Mouse (Mus musculus) lung, postnatal 4 days (tissue): ENCODE measurements around the gene Gbx1.
A peak's percentile ranks its signal among the peaks of the same experiment; 100 is the strongest.

Source experiments
- DNase-seq, 2 experiments: peaks; one replicate each; pipeline ENCODE4 v3.0.0; 2021

Gbx1 gene

DNA sequence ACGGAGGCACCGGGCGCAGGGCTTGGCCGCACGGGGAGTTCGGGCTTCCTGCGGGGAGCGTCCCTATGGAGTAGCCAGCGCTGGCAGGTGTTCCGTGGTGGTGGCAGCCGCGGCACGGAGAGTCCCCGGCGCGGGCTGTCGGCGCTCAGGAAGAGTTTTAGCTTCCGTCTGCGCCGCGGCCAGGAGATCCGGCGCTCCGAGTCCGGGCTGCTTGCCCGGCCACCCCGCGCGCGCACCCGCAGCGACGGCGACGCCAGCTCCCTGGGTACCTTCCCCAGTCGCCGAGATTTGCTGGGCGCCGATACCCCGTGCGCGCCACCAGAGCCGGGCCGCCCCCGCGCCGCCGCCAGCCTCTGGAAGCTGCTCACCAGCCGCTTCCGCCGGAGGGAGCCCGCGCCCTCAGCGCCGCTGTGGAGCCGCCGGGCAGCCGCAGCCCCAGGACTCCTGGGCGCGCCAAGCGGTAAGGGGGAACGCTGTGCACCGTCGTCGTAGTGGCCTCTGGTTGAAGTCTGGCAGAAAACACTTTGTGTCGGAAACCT is 52.2 kb downstream of the Gbx1 start:
- DNase-seq: peak; percentile 65 to 72

DNA sequence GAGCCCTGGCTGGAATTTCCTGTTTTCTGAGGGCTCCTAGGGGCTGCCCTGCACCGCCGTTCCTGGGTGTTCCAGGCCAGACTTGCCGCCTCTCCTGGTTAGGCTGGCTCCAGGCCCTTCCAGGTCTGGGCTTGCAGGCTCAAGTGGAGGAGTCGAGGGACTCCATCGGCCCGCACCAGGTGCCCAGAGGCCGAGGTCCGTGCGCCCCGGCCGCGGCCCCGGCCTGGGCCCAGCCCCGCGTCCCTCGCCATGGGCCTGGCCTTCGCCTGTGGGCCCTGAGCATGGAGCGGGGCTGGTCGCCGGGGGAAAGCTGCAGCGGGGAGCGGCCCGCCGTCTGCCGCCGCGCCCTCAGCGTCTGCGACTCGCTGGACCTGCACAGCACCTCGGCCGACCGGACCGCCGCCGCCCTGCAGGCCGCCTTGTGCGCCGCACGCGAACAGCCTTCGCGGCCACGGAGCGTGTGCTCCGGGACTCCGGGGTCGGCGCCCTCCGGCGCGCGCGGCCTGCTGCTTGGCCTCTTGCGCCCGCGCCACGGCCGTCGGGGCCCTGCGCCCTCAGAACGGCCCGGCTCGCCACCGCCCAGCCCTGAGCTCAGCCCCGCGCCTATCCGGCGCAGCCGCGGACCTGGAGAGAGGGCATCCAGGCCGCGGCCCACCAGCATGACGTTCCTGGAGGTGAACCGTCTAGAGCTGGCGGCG is 52.8 kb downstream of the Gbx1 start:
- DNase-seq: peak; percentile 74 to 89

DNA sequence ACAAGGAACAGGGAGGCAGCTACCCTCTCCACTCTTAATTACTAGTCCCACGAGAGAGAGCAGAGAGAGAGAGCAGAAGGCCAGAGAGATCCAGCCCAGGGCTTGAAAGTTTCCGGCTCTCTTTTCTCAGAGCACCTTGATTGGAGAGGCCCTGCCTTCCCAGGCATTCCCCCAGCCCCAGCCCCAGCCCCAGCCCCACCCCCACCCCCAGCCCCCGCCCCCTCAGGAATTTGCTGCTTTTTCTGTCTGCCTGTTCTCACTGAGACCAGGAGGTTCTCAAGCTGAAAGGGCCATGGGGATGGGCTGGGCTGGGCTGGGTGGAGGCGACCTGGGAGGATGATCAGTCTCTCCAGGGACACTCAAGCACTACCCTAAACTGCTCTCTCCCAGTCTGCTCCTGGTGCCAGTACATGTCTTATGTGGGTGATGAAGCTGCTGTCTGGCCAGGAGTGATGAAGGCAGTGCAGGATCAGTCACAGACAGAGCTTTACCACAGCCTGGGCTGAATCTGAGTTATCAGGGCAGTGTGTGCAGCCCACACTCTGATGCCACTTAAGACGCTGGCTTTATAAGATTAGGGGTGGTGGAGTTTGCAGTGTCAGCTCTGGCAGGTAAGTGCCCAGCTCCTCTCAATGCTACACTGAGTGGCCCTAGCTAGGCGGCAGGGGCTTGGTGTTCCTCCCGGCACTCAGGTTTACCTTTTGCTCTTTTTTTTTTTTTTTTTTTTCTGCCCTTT is 54.0 kb downstream of the Gbx1 start:
- DNase-seq: peak in 1 of 2 experiments; percentile 61

DNA sequence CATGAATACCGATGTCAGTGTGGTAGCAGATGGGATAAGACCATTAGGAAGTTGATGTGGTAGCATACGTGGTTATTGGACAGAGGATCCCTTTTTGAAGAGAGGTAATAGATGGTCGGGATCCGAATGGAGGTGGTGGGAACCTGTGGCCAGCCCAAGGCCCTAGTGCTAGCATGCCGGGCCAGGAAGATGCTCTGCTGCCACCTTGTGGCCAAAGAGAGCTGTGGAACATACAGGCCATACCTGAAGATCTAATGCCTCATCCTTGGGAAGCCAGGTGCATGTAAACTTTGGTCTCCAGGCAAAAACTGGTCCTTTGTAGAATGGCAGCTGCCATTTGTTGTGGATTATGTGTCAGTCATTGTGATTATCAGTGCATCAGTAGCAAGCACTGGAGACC is 56.4 kb downstream of the Gbx1 start:
- DNase-seq: peak; percentile 67 to 83

DNA sequence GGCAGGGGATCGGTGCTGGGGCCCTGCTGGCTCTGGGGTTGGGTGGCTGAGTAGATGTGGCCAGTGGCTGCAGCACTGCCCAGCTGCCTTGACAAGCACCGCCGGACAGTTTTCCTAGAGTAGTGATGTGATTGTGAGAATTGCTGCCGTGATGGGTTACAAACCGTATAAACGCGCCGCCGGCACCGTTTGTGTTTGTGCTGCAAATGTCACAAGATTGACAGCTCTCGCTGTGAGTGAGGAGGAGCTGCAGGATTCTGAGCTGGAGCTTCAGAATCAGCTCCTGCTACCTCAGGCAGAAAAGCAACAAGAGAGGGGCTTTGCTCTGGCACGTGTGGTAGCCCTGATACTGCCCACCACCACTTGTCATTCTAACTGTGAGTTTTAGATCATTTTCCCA is 60.2 kb downstream of the Gbx1 start:
- no peak for DNase-seq

DNA sequence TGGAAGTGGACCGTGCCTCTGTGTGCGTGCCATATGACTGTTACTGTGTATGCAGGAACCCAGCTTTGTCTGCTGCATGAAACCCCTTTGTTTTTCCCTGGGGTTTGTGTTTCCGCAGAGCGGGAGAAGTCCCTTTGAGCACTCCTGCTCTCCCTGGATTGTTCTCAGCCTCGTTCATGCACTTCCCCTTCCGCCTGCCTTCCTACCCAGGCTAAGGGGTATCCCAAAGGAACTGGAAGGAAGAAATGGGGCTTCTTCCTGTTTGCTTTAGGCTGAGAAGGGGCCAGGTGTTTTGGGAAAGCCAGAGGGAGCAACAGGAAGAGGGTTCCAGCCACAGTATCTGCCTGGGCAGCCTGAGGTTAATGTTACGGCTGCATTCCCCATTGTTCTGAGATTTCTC is 71.4 kb downstream of the Gbx1 start:
- DNase-seq: no peak

DNA sequence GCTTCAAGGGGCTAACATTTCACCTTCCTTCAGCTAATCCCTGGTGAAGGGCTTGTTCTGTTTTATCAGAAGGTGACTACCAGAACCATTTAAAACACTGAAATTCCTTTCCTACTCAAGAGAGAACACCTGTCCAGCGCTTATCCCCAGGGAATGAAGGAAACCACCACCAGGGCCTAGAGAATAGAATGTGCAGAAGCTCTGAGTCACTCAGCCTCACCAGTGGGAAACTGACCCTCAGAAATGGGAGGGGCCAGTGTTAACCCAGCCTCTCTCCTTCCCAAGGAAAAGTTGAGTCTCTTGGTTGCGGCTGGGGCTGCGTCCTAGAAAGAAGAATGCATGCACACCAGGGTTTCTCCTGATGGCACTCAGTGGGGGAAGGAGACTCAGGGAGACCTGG is 71.9 kb downstream of the Gbx1 start:
- DNase-seq: no peak

DNA sequence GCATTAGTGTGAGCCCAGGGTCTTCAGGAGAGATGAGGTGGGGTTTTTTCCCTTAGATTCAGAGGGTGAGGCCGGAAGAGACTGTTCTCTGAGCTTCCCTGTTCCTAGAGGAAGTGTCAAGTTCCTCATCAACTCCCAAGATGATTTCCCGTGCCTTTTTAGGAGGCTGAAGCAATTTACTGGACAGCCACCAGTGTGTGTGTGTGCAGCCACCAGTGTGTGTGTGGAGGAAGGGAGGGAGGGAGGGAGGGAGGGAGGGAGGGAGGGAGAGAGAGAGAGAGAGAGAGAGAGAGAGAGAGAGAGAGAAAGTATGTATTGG is 73.1 kb downstream of the Gbx1 start:
- no peak for DNase-seq

DNA sequence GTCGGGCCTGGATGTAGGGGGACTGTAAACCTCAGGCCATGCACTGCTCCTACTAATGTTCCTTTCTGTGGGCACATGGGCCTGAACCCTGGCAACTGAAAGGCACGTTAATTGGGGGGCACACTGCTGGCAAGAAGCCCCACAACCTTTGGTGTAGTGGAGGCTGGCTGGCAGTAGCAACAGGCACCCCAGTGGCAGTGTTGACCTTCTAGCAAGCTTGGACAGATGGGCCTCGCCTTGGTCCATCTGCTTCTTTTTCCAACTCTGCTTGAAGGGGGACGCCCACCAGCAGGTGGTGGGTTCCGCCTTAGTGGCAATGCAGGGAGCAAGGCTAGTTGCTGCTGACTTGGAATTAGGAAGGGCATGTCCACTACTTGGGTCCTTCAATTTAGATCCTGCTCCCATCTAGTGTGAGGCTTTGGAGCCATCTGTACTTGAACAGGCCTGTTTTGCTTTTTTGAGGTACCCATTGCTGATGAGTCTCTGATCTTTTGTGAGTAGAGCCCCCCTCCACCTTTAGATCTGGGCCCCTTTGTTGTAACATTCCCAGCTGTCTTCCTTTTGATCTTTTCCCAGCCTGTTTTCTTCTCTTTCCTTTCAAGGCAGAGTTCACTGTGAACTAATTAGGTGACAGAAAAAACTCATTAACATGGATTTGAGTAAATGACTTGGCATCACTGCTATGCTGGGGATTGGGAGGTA is 73.6 kb downstream of the Gbx1 start:
- DNase-seq: no peak
